In genomic region chr6:147140600-147141154, GRCm38 (mm10) we compare ENCODE assay signal across 21 mouse cellular contexts. TPM values are rescaled to one million over a fixed set of nuclear protein-coding genes. Genes with fewer than 3 reads are reported as not detected.
"Had no signal": no experiment of that assay in that cellular context is flagged by ENCODE, and none has a peak within 500 bp of the region (broad histone marks: within the 10 kb centered on the region; RNA-seq: fewer than 3 reads in every experiment).

No protein-coding gene starts in this region.

- H3K36me3 ChIP-seq: limb, embryonic 10.5 days; limb, embryonic 13.5 days; liver, embryonic 12.5 days; liver, embryonic 15.5 days; lung, embryonic 15.5 days; midbrain, embryonic 10.5 days; midbrain, embryonic 13.5 days; neural tube, embryonic 13.5 days had no signal

- H3K4me3 ChIP-seq: limb, embryonic 10.5 days; limb, embryonic 13.5 days; liver, embryonic 12.5 days; liver, embryonic 15.5 days; lung, embryonic 15.5 days; megakaryocyte, embryonic 14.5 days; midbrain, embryonic 10.5 days; midbrain, embryonic 13.5 days; myocyte; neural tube, embryonic 13.5 days had no signal

- H3K27ac ChIP-seq: limb, embryonic 10.5 days; limb, embryonic 13.5 days; liver, embryonic 12.5 days; liver, embryonic 15.5 days; lung, embryonic 15.5 days; midbrain, embryonic 10.5 days; midbrain, embryonic 13.5 days; neural tube, embryonic 13.5 days had no signal

- DNase-seq: kidney, postnatal 10 days; kidney, postnatal 36 days; liver; lung, adult 18-20 months; lung, postnatal 10 days; lung, postnatal 36 days; thymus, adult 18-20 months; thymus, postnatal 36 days had no signal

- ATAC-seq: liver, embryonic 12.5 days; midbrain, embryonic 13.5 days; midbrain, embryonic 16.5 days had no signal

- H3K9ac ChIP-seq: limb, embryonic 13.5 days; liver, embryonic 12.5 days; liver, embryonic 15.5 days; lung, embryonic 15.5 days; midbrain, embryonic 13.5 days; neural tube, embryonic 13.5 days had no signal

- H3K4me2 ChIP-seq: limb, embryonic 13.5 days; liver, embryonic 12.5 days; liver, embryonic 15.5 days; lung, embryonic 15.5 days; midbrain, embryonic 13.5 days; neural tube, embryonic 13.5 days had no signal

- H3K4me1 ChIP-seq: liver, embryonic 12.5 days; liver, embryonic 15.5 days had no signal

- H3K9me3 ChIP-seq: limb, embryonic 10.5 days; limb, embryonic 13.5 days; liver, embryonic 12.5 days; liver, embryonic 15.5 days; lung, embryonic 15.5 days; megakaryocyte, embryonic 14.5 days; midbrain, embryonic 10.5 days; midbrain, embryonic 13.5 days; neural tube, embryonic 13.5 days had no signal

- H3K27me3 ChIP-seq: limb, embryonic 13.5 days; liver, embryonic 12.5 days; liver, embryonic 15.5 days; lung, embryonic 15.5 days; midbrain, embryonic 13.5 days; neural tube, embryonic 13.5 days had no signal

RNA-seq across cellular contexts. Expression of gene Mansc4, which starts 53.8 kb away (rescaled TPM):
- total RNA-seq: monocyte, adult 5-6 weeks; neutrophil, adult 5-6 weeks had no signal
